Mouse (Mus musculus): ENCODE results near the gene Cd151. TPM values are rescaled to one million over a fixed set of nuclear protein-coding genes. Genes with fewer than 3 reads are reported as not detected.
A peak's percentile ranks its signal among the peaks of the same experiment; 100 is the strongest.

Gene Cd151
- polyA plus RNA-seq, 1 experiment from 2014 or later = 93.2 TPM

GRCm38 (mm10) chr7:141472763-141473162 lies 5.6 kb downstream of the Cd151 start:
- Histone ChIP-seq H3K27ac (ENCODE audit: low read depth, low read length) (no peak overlapping the region), H3K9ac (ENCODE audit: low read depth, low read length) (peak overlapping the region; percentile 23; the same call in 1 of the 2 replicates), H3K4me2 (replicated peaks; ENCODE audit: low read depth, low read length) (no peak overlapping the region), H3K27me3 (ENCODE audit: control insufficient read depth, insufficient read depth, low read length) (no peaks in the 10 kb centered on the region), H3K4me1 (ENCODE audit: control insufficient read depth, insufficient read depth, low read length) (peaks cover 52% of the 10 kb centered on the region), H3K9me3 (ENCODE audit: control insufficient read depth, low read length) (no peaks in the 10 kb centered on the region), H3K36me3 (ENCODE audit: control insufficient read depth, insufficient read depth, low read length) (peaks cover 36% of the 10 kb centered on the region), H3K4me3 (ENCODE audit: low read length) (no peak overlapping the region)
- ATAC-seq (ENCODE audit: low FRiP score, low TSS enrichment) = no peak
- 84% methylated on average over 6 of the region's 6 CpGs for WGBS

GRCm38 (mm10) chr7:141474160-141474559 lies 7.0 kb downstream of the Cd151 start:
- Histone ChIP-seq H3K9ac (ENCODE audit: low read depth, low read length) (peak overlapping the region; percentile 87), H3K27me3 (ENCODE audit: control insufficient read depth, insufficient read depth, low read length) (no peaks in the 10 kb centered on the region), H3K4me1 (ENCODE audit: control insufficient read depth, insufficient read depth, low read length) (peaks cover 48% of the 10 kb centered on the region), H3K27ac (ENCODE audit: low read depth, low read length) (no peak overlapping the region), H3K4me3 (ENCODE audit: low read length) (peak overlapping the region; percentile 85), H3K4me2 (replicated peaks; ENCODE audit: low read depth, low read length) (peak overlapping the region; percentile 90), H3K9me3 (ENCODE audit: control insufficient read depth, low read length) (no peaks in the 10 kb centered on the region), H3K36me3 (ENCODE audit: control insufficient read depth, insufficient read depth, low read length) (peaks cover 36% of the 10 kb centered on the region)
- whole genome bisulfite sequencing = 8% methylated on average over 5 of the region's 5 CpGs
- no peak for ATAC-seq (ENCODE audit: low FRiP score, low TSS enrichment)

- H3K9ac ChIP-seq (ENCODE audit: low read depth, low read length) = peak within 1 kb of the TSS; percentile 87
- H3K4me1 ChIP-seq (ENCODE audit: control insufficient read depth, insufficient read depth, low read length) = peaks cover 40% of the 10 kb centered on the region
- peak within 1 kb of the TSS; percentile 85 for H3K4me3 ChIP-seq (ENCODE audit: low read length)
- H3K9me3 ChIP-seq (ENCODE audit: control insufficient read depth, low read length) = no peaks in the 10 kb centered on the region
- peak; percentile 65 for ATAC-seq (ENCODE audit: low FRiP score, low TSS enrichment)
- H3K27ac ChIP-seq (ENCODE audit: low read depth, low read length) = peak within 1 kb of the TSS; percentile 95
- peak within 1 kb of the TSS; percentile 90 for H3K4me2 ChIP-seq (replicated peaks; ENCODE audit: low read depth, low read length)
- H3K36me3 ChIP-seq (ENCODE audit: control insufficient read depth, insufficient read depth, low read length) = peaks cover 26% of the 10 kb centered on the region
- WGBS = under 1% methylated on average over 81 of the region's 87 CpGs
- H3K27me3 ChIP-seq (ENCODE audit: control insufficient read depth, insufficient read depth, low read length) = no peaks in the 10 kb centered on the region
Measured at GRCm38 (mm10) chr7:141475011-141475804, 8.0 kb downstream of the Cd151 start, which contains the start of the genes Polr2l and Tspan4. Gene Polr2l (minus strand): TSS chr7:141475132. Gene Tspan4 (plus strand): TSS chr7:141475240.

- H3K27me3 ChIP-seq (ENCODE audit: control insufficient read depth, insufficient read depth, low read length) = no peaks in the 10 kb centered on the region
- WGBS = 3% methylated on average over 12 of the region's 12 CpGs
- peak overlapping the region; percentile 85 for H3K4me3 ChIP-seq (ENCODE audit: low read length)
- no peak for ATAC-seq (ENCODE audit: low FRiP score, low TSS enrichment)
- H3K9me3 ChIP-seq (ENCODE audit: control insufficient read depth, low read length) = no peaks in the 10 kb centered on the region
- peaks cover 20% of the 10 kb centered on the region for H3K36me3 ChIP-seq (ENCODE audit: control insufficient read depth, insufficient read depth, low read length)
- H3K27ac ChIP-seq (ENCODE audit: low read depth, low read length) = peak overlapping the region; percentile 95
- H3K9ac ChIP-seq (ENCODE audit: low read depth, low read length) = peak overlapping the region; percentile 87
- H3K4me1 ChIP-seq (ENCODE audit: control insufficient read depth, insufficient read depth, low read length) = peaks cover 40% of the 10 kb centered on the region
- H3K4me2 ChIP-seq (replicated peaks; ENCODE audit: low read depth, low read length) = peak overlapping the region; percentile 90
Measured at GRCm38 (mm10) chr7:141475805-141476158, 8.6 kb downstream of the Cd151 start.

GRCm38 (mm10) chr7:141476226-141476980 lies 9.2 kb downstream of the Cd151 start:
- Histone ChIP-seq H3K27me3 (ENCODE audit: control insufficient read depth, insufficient read depth, low read length) (no peaks in the 10 kb centered on the region), H3K9ac (ENCODE audit: low read depth, low read length) (peak overlapping the region; percentile 87), H3K4me3 (ENCODE audit: low read length) (peak overlapping the region; percentile 85), H3K27ac (ENCODE audit: low read depth, low read length) (peak overlapping the region; percentile 95), H3K9me3 (ENCODE audit: control insufficient read depth, low read length) (no peaks in the 10 kb centered on the region), H3K36me3 (ENCODE audit: control insufficient read depth, insufficient read depth, low read length) (peaks cover 14% of the 10 kb centered on the region), H3K4me1 (ENCODE audit: control insufficient read depth, insufficient read depth, low read length) (peaks cover 45% of the 10 kb centered on the region), H3K4me2 (replicated peaks; ENCODE audit: low read depth, low read length) (peak overlapping the region; percentile 90)
- WGBS = 3% methylated on average over 10 of the region's 17 CpGs
- ATAC-seq (ENCODE audit: low FRiP score, low TSS enrichment) = peak; percentile 70

- WGBS = 15% methylated on average over 7 of the region's 7 CpGs
- peaks cover 50% of the 10 kb centered on the region for H3K4me1 ChIP-seq (ENCODE audit: control insufficient read depth, insufficient read depth, low read length)
- peaks cover 9% of the 10 kb centered on the region for H3K36me3 ChIP-seq (ENCODE audit: control insufficient read depth, insufficient read depth, low read length)
- H3K4me2 ChIP-seq (replicated peaks; ENCODE audit: low read depth, low read length) = peak overlapping the region; percentile 90
- no peaks in the 10 kb centered on the region for H3K9me3 ChIP-seq (ENCODE audit: control insufficient read depth, low read length)
- ATAC-seq (ENCODE audit: low FRiP score, low TSS enrichment) = no peak
- peak overlapping the region; percentile 25 for H3K9ac ChIP-seq (ENCODE audit: low read depth, low read length)
- H3K27ac ChIP-seq (ENCODE audit: low read depth, low read length) = peak overlapping the region; percentile 95
- no peaks in the 10 kb centered on the region for H3K27me3 ChIP-seq (ENCODE audit: control insufficient read depth, insufficient read depth, low read length)
- H3K4me3 ChIP-seq (ENCODE audit: low read length) = peak overlapping the region; percentile 85
Measured at GRCm38 (mm10) chr7:141476981-141477370, 9.8 kb downstream of the Cd151 start.

- H3K9me3 ChIP-seq (ENCODE audit: control insufficient read depth, low read length) = no peaks in the 10 kb centered on the region
- peaks cover 55% of the 10 kb centered on the region for H3K4me1 ChIP-seq (ENCODE audit: control insufficient read depth, insufficient read depth, low read length)
- H3K4me3 ChIP-seq (ENCODE audit: low read length) = no peak overlapping the region; the same call in 1 of the 2 replicates
- ATAC-seq (ENCODE audit: low FRiP score, low TSS enrichment) = no peak
- peaks cover 2% of the 10 kb centered on the region; the same call in 1 of the 2 replicates for H3K36me3 ChIP-seq (ENCODE audit: control insufficient read depth, insufficient read depth, low read length)
- H3K27me3 ChIP-seq (ENCODE audit: control insufficient read depth, insufficient read depth, low read length) = no peaks in the 10 kb centered on the region
- peak overlapping the region; percentile 90 for H3K4me2 ChIP-seq (replicated peaks; ENCODE audit: low read depth, low read length)
- peak overlapping the region; percentile 95; the same call in 1 of the 2 replicates for H3K27ac ChIP-seq (ENCODE audit: low read depth, low read length)
- WGBS = 37% methylated on average over 4 of the region's 4 CpGs
- H3K9ac ChIP-seq (ENCODE audit: low read depth, low read length) = peak overlapping the region; percentile 40
Measured at GRCm38 (mm10) chr7:141477578-141478269, 10.5 kb downstream of the Cd151 start.

- WGBS = 63% methylated on average over 5 of the region's 5 CpGs
- Histone ChIP-seq H3K27me3 (ENCODE audit: control insufficient read depth, insufficient read depth, low read length) (no peaks in the 10 kb centered on the region), H3K36me3 (ENCODE audit: control insufficient read depth, insufficient read depth, low read length) (no peaks in the 10 kb centered on the region), H3K9me3 (ENCODE audit: control insufficient read depth, low read length) (no peaks in the 10 kb centered on the region), H3K9ac (ENCODE audit: low read depth, low read length) (peak overlapping the region; percentile 40; the same call in 1 of the 2 replicates), H3K27ac (ENCODE audit: low read depth, low read length) (peak overlapping the region; percentile 95; the same call in 1 of the 2 replicates), H3K4me1 (ENCODE audit: control insufficient read depth, insufficient read depth, low read length) (peaks cover 56% of the 10 kb centered on the region), H3K4me2 (replicated peaks; ENCODE audit: low read depth, low read length) (peak overlapping the region; percentile 90), H3K4me3 (ENCODE audit: low read length) (no peak overlapping the region)
- no peak for ATAC-seq (ENCODE audit: low FRiP score, low TSS enrichment)
Measured at GRCm38 (mm10) chr7:141478270-141478748, 11.1 kb downstream of the Cd151 start.
